In genomic region chr6:17408094-17408493, GRCm38 (mm10) we compare ENCODE assay signal across 14 mouse cellular contexts.
"Had no signal": no experiment of that assay in that cellular context is flagged by ENCODE, and none has a peak within 500 bp of the region (broad histone marks: within the 10 kb centered on the region; RNA-seq: fewer than 3 reads in every experiment).

No protein-coding gene starts in this region.

- H3K27ac ChIP-seq: kidney, postnatal 0 days; layer of hippocampus, adult 2 months; limb, embryonic 12.5 days; liver, embryonic 13.5 days; lung, embryonic 15.5 days; macrophage; midbrain, embryonic 15.5 days had no signal

- ATAC-seq: liver, postnatal 0 days; midbrain, embryonic 15.5 days had no signal

- H3K4me1 ChIP-seq: limb, embryonic 12.5 days; liver, embryonic 13.5 days; lung, embryonic 15.5 days; midbrain, embryonic 15.5 days had no signal

- H3K4me3 ChIP-seq: layer of hippocampus, adult 2 months; limb, embryonic 12.5 days; liver, embryonic 13.5 days; lung, embryonic 15.5 days; megakaryocyte, embryonic 14.5 days; midbrain, embryonic 15.5 days had no signal

- DNase-seq: kidney, postnatal 36 days; liver; liver, embryonic 13.5 days; liver, postnatal 0 days; lung, postnatal 14 days; right cerebral cortex, postnatal 14 days; thymus, postnatal 4 days had no signal
